Mouse (Mus musculus) heart, adult 8-10 months (tissue): ENCODE measurements at regions not wholly inside any gene's neighbourhood (a gene's known extent, or its start where the extent isn't known, plus 50 kb on each side); places are given as distances from the start of the nearest gene placed in this dataset.

Experiments
- DNase-seq: peaks from one replicate; pipeline ENCODE4 v3.0.0; 2022; ENCODE audit warnings: low spot score

DNA sequence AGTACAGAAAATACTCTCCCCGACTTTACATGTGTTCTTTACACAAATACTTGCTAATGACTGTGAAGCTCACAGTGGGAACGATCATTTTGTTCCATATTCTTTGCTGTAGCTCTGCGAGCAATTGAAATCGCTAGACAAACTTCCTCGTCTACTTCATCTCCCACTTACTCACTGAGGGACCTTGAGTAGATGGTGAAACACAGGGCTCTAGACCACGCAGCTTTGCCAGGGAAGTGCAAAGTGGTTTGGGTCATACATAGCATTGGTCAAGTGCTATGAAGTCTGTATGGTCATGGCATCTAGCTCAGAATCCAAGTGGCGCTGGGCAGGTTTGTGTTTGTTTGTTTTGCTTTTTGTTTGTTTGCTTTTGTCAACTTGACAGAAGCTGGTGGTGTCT is 1174.0 kb upstream of the A1bg start:
- no peak for DNase-seq

DNA sequence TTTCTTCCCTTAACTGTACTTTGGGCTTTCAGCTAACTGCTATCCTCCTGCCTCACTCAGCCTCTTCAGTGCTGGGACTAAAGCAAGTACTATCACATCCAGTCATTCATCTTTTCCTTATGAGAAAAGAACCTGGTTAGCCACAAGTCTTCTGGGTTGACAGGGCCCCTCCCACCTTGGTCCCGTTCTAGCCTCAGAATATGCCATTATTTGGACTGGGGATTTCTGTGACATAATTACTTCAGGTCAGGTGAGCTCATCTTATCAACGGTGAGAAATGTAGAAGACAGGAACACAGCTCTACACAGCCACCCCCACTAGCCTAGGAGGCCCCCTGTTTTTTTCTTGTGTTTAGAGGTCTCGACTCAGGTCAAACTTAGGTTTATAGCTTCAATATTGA is 1172.4 kb upstream of the A1bg start:
- no peak for DNase-seq

DNA sequence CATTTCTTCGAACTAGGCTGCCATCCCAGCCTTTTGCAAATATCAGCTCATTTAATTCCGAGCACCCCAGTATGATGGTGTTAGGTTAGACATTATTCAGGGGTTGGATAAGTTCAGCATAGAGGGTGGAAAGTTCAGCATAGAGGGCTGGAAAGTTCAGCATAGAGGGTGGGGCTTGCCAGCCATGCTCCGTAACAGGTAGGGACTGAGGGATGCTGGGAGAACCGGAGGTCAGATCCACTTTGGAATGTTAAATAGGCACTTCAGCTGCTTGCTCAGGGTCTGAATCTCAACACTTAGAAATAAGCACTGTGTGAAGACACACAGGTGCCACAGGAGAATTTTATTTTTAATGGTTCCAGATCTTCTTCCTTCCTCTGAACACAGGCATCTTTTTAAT is 1170.9 kb upstream of the A1bg start:
- DNase-seq: no peak

DNA sequence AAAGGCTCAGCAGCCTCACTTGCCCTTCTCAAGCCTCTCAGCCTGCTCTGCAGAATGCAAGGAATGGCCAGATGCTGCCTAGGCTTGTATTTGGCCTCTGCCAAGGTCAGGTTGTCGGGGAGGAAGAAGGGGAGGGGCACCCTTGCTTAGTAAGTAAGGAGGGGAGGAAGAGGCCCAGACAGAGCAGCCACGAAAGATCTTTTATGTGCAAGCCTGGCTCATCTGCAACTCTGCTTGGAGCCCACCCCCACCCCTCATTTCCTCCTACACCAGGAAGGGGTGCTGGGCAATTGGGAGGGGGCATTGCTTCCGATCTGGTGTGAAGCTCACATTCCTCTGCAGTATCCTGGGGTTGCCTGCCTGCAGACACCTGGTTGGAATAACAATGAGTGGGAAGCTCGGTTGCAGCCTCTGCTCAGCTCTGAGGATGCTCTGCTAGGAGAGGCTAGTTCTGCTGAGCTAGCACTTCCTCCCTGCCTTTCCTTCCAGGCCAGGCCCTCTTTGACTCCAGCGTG is 1169.9 kb upstream of the A1bg start:
- DNase-seq: no peak

DNA sequence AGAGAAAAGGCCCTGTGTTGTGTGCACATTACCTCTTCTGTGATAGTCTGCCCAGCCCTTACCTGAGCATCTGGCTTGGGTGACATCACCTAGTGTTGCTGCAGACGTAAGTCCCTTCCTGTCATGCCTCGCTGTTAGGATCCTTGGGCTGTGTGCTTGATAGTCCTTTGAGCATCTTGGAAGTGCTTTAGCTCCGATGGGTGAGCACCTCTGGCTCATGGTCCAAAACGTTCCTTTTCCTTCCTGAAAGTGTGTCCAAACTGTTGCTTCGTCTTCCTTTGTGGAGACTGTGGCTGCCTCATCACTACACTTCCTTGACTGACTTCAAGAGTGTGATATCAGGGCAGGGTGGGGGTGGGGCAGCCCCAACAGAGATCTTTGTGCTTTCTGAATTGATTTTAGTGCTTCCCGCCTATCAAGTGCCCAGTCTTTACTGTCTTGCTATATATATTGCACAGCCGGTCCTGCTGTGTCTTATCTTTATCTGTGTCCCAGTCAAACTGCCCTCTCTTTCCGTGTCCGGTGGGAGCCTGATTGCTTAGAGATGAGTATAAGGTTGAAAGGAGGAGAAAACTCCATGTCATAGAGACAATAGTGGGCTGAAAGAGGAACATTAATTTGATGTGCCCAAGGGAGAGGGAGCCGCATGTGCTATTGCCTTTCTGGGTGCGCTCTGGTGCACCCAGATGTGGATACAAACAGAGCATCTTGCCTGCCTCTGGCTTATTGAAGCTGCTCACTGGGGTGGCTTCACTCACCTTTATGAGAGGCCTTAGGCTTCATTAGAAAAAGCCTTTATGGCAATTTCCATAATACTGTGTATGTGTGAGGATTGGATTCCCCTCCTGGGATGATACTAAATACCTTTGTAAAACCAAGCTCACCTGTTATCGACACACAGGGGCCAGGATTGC is 1169.2 kb upstream of the A1bg start:
- no peak for DNase-seq

DNA sequence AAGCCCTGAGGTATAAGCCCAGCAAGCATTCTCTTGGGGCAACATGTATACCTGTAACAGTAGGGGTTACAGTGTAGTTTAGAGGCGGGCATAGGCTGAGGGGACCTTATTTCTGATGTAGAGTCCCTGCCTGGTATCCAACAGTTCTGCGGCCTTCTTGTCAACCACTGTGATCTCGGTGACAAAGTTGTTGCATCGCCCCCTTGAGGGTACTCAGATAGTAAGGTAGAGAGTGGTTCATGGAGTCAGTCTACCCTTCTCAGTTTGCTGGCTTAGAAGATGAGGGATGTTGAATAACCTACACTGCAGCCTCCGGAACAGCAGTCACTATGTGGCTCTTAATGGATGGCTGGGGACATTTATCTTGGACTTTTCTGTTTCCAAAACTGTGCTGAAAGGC is 1168.3 kb upstream of the A1bg start:
- DNase-seq: no peak

DNA sequence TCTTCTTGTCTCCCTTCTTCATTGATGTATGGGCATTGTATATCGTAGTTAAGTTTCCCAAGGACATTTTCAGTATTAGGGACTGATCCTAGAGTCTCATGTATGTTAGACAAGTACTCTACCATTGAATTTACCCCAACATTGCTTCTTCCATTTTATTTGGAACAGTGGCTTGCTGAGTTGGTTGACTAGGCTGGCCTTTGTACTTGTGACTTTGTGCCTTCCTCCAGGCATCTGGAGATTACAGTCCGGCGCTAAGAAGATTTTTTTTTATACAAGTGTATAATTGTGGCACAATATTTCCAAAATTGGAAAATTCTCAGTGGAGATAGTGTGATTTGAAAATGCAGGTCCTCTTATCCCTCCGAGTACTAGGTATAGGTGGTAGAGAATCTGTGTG is 1165.5 kb upstream of the A1bg start:
- no peak for DNase-seq

DNA sequence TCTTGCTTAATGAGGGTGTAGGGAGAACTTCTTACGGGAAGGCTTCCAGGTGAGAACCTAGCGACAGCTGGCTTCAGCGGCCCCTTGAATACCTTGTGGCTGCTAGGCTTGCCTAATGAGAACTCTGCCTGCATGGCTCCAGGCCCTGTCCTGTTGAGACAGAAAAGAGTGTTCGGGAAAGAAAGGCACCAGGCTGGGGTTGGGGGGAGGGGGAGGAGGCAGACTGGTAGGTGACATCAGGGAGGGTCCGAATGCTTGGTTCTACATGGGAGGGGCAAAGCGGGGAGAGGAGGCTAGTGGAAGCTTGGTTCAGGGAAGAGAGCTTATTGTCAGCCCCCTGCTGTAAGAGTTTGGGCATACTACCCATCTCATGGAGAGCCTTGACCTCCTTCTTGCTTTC is 1164.9 kb upstream of the A1bg start:
- DNase-seq: no peak

DNA sequence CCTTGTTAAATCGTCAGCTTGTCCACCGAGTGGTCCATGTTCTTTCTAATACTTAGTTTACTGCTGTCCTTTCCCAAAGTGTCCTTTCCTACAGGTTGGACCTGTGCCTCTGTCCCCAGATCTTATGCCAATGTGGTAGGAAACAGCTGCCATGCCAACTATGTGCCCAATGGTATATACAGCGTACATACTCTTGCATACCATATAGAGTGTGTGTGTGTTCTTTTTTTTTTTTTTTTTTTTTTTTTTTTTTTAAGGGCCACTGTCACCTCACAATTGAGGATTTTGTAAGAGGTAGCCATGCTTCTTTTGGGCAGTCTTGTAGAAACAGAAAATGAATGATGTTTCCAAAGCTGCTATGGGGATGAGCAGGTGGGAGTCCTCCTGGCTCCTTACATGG is 1163.2 kb upstream of the A1bg start:
- DNase-seq: no peak

DNA sequence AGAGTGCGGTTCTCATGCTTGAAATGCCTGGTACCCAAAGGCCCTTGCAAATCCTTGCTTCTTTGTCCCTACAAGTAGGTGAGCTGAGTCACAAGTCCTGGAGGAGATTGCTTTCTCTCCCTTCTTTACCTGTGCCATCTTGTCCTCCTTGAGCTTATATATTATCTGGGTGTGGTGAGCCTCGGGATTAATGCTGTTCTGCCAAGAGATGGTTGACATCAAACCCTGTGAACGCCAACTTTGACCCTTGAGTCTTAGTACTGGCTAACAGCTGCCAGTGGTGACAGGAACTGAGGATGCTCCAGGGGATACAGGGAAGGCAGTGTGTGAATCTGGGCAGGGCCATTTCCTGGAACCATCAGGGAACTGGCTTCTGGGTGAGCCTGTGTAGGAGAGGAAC is 1160.5 kb upstream of the A1bg start:
- no peak for DNase-seq

DNA sequence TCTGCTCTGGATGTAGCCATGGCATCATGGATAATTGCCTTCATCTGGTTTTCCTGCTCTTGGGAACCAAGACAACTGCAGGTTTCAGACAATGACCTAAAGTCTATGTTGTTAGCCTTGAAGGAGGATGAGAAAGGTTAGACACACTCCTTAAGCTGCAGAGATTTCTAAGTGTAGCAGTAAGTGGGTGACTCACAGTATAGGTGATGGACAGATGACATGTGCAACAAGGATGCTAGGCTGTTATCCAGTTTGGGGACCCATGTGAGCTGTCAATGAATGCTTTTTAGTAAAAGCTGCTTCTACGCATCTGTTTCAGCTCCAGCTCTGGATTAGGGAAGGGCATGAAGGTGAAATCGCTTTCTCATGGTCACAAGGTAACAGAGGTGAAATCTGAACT is 1159.7 kb upstream of the A1bg start:
- no peak for DNase-seq

DNA sequence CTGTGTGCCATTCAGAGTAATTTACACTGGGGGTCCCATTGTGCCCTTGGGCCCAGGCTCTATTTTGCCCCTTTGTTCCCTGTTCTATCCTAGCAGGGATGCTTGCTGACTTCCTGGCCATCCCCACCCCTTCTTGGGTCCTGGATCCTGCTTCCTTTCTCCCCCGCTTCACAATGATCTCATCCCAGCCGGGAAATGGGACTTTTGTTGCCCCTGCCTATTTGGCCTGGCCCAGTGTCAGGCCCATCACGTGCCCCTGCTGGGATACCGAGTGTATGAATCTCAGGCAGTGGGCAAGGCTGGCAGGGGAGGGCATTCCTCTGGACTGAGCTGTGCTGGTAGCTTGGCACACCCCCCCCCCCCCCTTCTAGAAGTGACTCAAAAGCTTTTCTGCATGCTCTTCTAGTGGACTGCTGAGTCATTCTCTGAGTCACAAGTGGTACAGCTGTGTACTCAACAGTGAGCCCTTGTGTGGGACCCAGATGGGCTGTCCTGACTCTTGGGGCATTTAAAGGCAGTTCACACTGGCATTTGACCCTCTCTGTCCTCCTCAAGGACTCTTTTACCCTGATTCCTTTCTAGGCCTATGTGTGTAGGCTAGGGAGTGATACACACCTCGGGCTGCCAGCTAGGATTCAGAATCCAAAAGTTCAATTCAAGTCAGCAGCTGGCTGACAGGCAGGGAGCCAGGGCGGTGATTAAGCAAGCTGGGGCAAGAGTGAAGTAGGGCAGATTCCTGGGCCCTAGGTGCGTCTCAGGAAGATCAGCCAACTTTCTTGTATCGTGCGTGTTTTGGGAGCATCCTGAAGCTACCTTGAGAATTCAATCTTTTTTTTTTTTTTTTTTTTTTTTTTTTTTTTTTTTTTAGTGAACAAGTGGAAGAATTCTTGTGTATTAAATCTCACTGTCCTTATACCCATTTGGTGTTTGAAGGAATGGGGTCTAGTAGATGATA is 1156.6 kb upstream of the A1bg start:
- peak; percentile 74 for DNase-seq

DNA sequence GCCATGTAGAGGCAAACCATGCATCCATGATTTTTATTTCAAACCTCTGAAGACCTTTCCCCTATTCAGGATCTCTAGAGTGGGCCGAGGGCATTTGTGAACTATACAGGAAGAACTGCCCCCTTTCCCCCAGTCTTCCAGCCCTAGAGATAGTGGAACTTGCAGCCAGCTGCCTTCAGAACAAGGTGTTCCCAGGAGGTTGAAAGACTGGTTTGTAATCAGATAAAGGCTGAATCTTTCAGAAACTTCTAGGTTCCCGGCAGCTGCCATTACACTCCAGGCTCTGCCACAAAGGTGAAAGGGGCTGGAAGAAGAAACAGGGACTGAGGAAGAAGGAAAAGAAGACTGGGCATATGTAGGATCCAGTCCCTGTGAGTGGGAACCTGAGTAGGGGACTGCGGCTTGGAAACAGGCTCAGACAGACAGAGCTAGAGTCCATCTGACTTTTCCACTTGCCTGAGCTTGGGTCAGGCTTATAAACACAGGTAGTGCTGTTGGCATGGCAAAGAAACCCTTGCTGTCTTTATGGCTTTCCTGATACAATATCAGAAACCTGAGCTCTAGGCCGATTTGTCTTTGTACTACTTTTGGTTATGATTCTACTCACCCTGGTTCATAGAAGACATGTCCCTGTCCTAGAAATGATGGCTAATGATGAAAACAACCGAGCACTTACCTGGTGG is 1153.9 kb upstream of the A1bg start:
- no peak for DNase-seq

DNA sequence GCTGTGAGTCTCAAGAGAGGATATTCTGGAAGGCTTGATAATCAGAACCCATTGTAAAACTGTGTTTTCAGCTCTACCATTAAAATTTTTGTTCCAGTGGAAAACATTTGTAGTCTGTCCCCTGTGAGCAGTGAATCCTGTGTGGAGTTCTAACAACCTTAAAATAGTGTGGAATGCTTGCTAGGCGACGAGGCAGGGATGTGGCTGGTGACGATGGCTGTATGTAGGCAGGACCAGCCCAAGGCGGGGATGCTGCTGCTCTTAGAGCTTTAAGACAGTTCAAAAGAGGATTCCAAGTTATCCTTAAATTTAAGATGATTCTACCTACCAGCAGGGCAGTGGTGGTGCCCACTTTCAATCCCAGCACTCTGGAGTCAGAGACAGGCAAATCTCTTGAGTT is 1151.9 kb upstream of the A1bg start:
- DNase-seq: no peak

DNA sequence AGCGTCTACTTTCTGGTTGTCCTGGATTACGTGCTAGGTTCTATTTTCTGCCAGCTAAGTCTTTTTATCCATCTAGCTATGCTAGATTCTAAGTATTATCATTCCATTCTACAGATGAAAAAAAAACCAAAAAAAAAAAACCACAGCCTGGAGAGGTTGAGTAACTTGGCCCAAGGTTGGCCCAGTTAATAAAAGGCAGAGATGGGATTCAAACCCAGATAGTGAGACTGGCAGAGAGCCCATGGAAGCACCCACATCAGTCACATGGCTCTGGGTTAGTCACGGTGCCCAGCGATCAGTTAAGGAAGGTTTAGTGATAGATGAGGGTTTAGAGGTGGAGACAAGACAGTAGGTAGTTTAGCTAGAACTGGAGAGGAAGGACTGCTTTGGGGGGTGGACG is 1150.8 kb upstream of the A1bg start:
- DNase-seq: no peak

DNA sequence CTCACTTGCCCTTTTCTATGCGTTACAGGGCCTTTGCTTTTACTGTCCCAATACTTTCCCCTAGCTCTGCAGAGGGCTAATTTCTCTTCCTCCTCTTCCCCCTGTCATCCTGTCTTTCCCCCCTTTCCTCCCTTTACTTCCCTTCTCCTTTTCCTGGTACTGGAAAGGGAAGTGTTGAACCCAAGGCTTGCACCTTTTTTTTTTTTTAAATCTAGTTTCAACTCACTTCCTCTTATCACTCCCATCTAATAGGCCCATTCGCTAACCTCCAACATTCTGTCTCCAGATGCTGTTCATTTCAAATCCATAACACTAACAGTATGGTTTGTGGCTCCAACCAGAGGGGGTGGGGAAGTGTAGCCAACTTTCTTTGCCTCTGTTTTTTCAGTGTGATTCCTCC is 1148.5 kb upstream of the A1bg start:
- no peak for DNase-seq

DNA sequence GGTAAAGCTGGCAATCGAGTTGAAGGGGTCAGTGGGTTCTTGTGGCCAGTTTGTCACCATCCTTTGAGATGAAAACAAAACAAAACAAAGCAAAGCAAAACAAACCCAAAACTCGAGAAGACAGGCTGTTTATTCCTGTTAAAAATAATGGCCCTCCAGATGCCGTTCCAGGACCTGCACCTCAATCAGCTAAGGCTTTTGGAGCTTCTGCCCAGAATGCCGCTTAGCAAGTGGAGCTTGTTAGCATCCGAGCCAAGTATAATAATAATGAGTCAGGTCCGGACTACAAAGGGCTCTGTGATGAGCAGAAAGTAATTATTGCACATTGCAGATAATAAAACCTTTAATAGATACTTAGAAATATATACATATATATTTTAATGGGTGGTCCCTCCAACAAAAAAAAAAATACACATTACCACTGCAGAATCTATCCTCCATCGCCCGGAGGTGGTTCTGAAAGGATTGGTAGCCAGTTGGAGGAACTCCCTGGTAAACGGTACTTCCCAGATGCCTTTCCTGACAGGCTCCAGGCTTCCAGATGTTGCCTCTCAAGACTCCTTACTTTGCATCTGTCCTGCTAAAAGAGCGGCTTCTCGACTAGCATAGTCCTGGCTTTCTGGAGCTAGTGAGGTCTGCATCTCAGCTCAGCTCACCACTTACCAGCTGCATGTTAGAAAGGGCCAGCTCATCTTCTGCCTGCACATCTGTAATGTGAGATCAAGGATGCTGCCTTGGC is 1145.8 kb upstream of the A1bg start:
- no peak for DNase-seq

DNA sequence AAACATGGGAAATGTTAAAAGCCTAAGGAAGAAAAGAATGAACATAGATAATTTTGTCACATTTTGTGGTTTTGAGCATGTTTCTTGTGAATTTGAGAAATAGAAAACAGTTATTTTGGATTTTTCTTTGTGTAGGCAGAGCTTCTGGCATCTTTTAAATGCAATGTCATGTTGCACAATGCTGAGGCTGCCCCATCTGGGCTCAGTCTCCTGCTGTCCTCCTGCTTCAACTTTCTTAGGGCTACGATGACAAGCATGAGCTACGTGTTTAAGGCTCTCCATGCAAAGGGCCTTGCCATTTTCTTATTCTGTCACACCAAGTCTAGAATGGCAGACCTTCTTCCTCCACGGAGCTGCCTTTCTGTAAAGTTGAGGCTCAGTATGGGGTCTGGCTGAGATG is 1141.6 kb upstream of the A1bg start:
- DNase-seq: no peak

DNA sequence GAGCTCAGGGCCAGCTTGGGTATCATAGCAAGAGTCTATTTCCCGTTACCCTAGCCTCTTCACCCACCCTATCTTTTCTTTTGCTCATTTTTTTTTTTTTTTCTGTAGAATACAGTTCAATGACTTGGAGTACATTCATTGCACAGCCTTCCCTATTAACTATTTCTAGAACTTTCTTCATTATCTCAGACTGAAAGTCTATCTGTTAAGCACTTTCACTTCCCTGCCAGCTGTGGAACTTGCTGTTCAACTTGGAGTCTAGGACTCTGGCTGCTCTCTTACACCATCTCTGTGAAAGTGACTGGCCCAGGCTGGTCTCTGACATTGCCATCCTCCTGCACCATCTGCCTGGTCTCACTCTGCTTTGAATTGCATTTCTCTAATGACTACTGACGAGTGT is 1134.6 kb upstream of the A1bg start:
- peak; percentile 47 for DNase-seq

DNA sequence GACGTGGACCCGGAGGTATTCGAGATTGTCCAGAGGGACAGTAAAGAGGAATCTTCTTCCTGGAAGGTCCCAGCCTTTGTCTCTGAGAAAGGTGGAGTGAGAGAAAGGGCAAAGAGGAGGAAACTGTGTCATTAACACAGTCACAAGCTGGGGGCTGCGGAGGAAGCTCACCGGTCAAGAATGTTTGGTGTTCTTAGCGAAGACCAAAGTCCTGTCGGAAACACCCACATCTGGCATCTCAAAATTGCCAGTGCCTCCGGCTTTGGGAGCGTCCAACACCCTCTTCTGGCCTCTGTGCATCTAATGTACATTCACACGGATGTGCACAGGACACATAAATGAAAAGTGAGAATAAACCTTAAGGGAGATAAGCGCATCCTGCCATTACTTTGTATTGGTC is 1134.1 kb upstream of the A1bg start:
- no peak for DNase-seq

DNA sequence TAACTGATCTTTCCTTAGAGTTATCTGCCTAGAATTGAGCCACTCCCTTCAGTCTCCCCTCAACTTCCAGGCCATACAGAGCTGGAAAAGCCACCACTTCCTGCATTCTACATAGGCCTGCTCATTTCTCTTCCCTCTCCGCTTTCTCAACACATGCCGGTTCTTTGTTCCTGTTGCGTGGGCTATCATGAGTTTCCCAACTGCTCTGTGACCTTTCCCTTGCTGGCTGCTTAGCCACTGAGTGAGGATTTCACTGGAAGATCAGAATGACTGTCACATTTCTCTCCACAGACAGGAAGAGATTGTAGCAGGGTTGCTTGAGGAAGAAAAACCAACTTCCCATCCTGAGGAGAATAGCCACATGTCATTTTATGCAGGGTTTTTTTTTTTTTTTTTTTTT is 1133.6 kb upstream of the A1bg start:
- DNase-seq: peak; percentile 35
